In the genomic region with DNA sequence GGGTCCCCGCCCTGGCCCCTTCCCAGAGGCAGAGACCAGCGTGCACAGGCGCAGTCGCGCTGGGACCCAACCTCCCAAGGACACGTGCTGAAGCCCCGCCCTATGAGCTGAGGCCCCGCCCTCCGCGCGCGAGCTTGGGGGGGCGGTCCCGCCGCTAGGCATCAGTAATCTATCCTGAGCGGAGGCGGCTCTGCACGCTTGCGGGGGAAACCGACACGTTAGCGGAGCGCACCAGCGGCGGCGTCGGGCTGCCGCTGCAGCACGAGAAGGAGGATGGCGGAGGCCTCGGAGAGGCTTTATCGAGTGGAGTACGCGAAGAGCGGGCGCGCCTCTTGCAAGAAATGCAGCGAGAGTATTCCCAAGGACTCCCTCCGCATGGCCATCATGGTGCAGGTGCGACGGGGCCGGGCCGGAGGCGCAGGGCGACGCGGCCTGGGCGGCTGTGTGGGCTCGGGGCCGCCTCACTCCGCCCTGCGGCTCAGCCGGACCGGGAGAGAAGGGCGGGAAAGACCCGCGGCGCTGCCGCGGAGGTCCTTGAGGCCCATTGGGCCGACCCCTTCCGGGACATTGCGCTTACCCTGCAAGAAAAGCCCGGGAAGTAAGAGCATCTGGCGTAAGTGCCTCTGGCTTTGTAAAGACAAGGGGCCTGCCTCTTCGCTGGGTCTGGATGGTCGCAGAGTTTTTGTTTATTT, we compare ENCODE assay signal across 8 mouse cellular contexts. TPM values are rescaled to one million over a fixed set of nuclear protein-coding genes. Genes with fewer than 3 reads are reported as not detected.
DNase-seq lines count a peak whose midpoint lies in the region; ATAC-seq lines count a peak whose summit lies in the region.

A gene (plus strand): TSS at position 164 of the 692 bp plus-strand sequence.

- H3K4me2 ChIP-seq in hindbrain, embryonic 12.5 days (replicated peaks), result peak within 1 kb of the TSS; percentile 94

- H3K27ac ChIP-seq in hindbrain, embryonic 12.5 days, result peak within 1 kb of the TSS; percentile 95

- ATAC-seq in hindbrain, embryonic 12.5 days (ENCODE audit: low FRiP score), result peak; percentile 96

- H3K27me3 ChIP-seq in hindbrain, embryonic 12.5 days, result no peaks in the 10 kb centered on the region

- H3K9ac ChIP-seq in hindbrain, embryonic 12.5 days, result peak within 1 kb of the TSS; percentile 92

- H3K9me3 ChIP-seq in hindbrain, embryonic 12.5 days (replicated peaks), result no peaks in the 10 kb centered on the region

- under 1% methylated on average over 67 of the region's 67 CpGs for WGBS in hindbrain, embryonic 12.5 days

- peak; percentile 98 for DNase-seq in Muller cell, postnatal 12 days (ENCODE audit: inconsistent ontology term)
- DNase-seq in cerebellum, adult 9-11 months, result peak; percentile 96
- DNase-seq in frontal cortex, postnatal 10 days (ENCODE audit: low spot score in 2 of 2), result peak; percentile 95 to 96
- DNase-seq in layer of hippocampus, postnatal 14 days (ENCODE audit: low spot score in 2 of 2), result peak; percentile 96 to 98
- DNase-seq in lung, postnatal 14 days, result peak; percentile 96
- peak; percentile 79 for DNase-seq in retina, adult 2 months (ENCODE audit: low read depth, low spot score)
- DNase-seq in thymus, postnatal 36 days, result peak; percentile 98 to 99

- H3K4me1 ChIP-seq in hindbrain, embryonic 12.5 days, result peaks cover 25% of the 10 kb centered on the region

- H3K36me3 ChIP-seq in hindbrain, embryonic 12.5 days, result peaks cover 12% of the 10 kb centered on the region

- peak within 1 kb of the TSS; percentile 91 for H3K4me3 ChIP-seq in hindbrain, embryonic 12.5 days

RNA-seq across cellular contexts. Expression of the gene that starts here (rescaled TPM):
- 174 and 178 TPM in 2 replicates for polyA plus RNA-seq in hindbrain, embryonic 12.5 days (2016; fragmentation: Nextera tagmentation; extraction: Ambion mirVana)
- total RNA-seq in layer of hippocampus, postnatal 14 days (2021), result 100 to 1,000 TPM; 162 to 172 TPM

Comparison
In these comparisons a context has a peak if more than half of its experiments do, and no peak if none do; other contexts are left out.
1. Peak in every context shown above with its lines: DNase-seq, ATAC-seq, H3K4me3 ChIP-seq and H3K27ac ChIP-seq.